Mouse (Mus musculus): ENCODE measurements around the gene Crtc1. TPM values are rescaled to one million over a fixed set of nuclear protein-coding genes. Genes with fewer than 3 reads are reported as not detected.
A peak's percentile ranks its signal among the peaks of the same experiment; 100 is the strongest.

Crtc1 gene
- total and polyA plus RNA-seq, 3 experiments: 3.3 to 18.0 TPM; not detected in 1

- Histone ChIP-seq H3K9ac (ENCODE audit: control insufficient read depth, low read depth, low read length, poor library complexity, severe bottlenecking) (no peak overlapping the region), H3K27ac (ENCODE audit: control insufficient read depth, low read depth, low read length) (no peak overlapping the region), H3K4me3 (ENCODE audit: control insufficient read depth in 1 of 2, insufficient read depth in 1 of 2, low read depth in 2 of 2, low read length in 2 of 2) (no peak overlapping the region), H3K4me1 (ENCODE audit: control insufficient read depth in 1 of 2, insufficient read depth in 2 of 2, low read length in 2 of 2) (peaks cover 0 to under 1% of the 10 kb centered on the region in 2 experiments; a peak in 1 of 4 replicates), H3K36me3 (ENCODE audit: control insufficient read depth in 1 of 2, insufficient read depth in 2 of 2, low read length in 2 of 2) (no peaks in the 10 kb centered on the region), H3K79me2 (ENCODE audit: control insufficient read depth, insufficient read depth, low read length, poor library complexity) (no peaks in the 10 kb centered on the region), H3K27me3 (ENCODE audit: control insufficient read depth in 1 of 2, insufficient read depth in 2 of 2, low read length in 2 of 2) (no peaks in the 10 kb centered on the region), H3K9me3 (replicated peaks; ENCODE audit: insufficient read depth, low read length) (no peaks in the 10 kb centered on the region)
- TF ChIP-seq ZKSCAN1 (IDR thresholded peaks at IDR 0.05; ENCODE audit: low read depth, low read length) (no peak), NRF1 (IDR thresholded peaks at IDR 0.05; ENCODE audit: insufficient read depth, low read depth, low read length, poor library complexity, severe bottlenecking) (no peak), USF2 (IDR thresholded peaks at IDR 0.05; ENCODE audit: borderline replicate concordance in 1 of 2, insufficient read depth in 1 of 2, low read depth in 1 of 2, low read length in 2 of 2) (no peak), TAL1 (IDR thresholded peaks at IDR 0.05; ENCODE audit: low read length) (no peak)
- no peak for DNase-seq (ENCODE audit: low read depth, low spot score)
These were observed 59.3 kb downstream of the Crtc1 start for GRCm38 (mm10) chr8:70380069-70380468.

GRCm38 (mm10) chr8:70377049-70377448, 62.3 kb downstream of the Crtc1 start:
- Histone ChIP-seq H3K4me1 (ENCODE audit: control insufficient read depth in 1 of 2, insufficient read depth in 2 of 2, low read length in 2 of 2) (peaks cover 0 to 8% of the 10 kb centered on the region in 2 experiments; a peak in 2 of 4 replicates), H3K4me3 (ENCODE audit: control insufficient read depth in 1 of 2, insufficient read depth in 1 of 2, low read depth in 2 of 2, low read length in 2 of 2) (no peak overlapping the region), H3K79me2 (ENCODE audit: control insufficient read depth, insufficient read depth, low read length, poor library complexity) (no peaks in the 10 kb centered on the region), H3K9me3 (replicated peaks; ENCODE audit: insufficient read depth, low read length) (no peaks in the 10 kb centered on the region), H3K9ac (ENCODE audit: control insufficient read depth, low read depth, low read length, poor library complexity, severe bottlenecking) (no peak overlapping the region), H3K27me3 (ENCODE audit: control insufficient read depth in 1 of 2, insufficient read depth in 2 of 2, low read length in 2 of 2) (no peaks in the 10 kb centered on the region), H3K27ac (ENCODE audit: control insufficient read depth, low read depth, low read length) (no peak overlapping the region), H3K36me3 (ENCODE audit: control insufficient read depth in 1 of 2, insufficient read depth in 2 of 2, low read length in 2 of 2) (no peaks in the 10 kb centered on the region)
- DNase-seq (ENCODE audit: low read depth, low spot score): peak; percentile 21
- TF ChIP-seq CHD1 (IDR thresholded peaks at IDR 0.05; ENCODE audit: low read depth, low read length): no peak
- no peak for TF ChIP-seq SMC3 (IDR thresholded peaks at IDR 0.05; ENCODE audit: low read depth, low read length)
- peak; percentile 8 to 41 (median 24); a peak in 4 of 6 replicates for TF ChIP-seq CTCF (IDR thresholded peaks at IDR 0.05 in 2 of 3, conservative IDR thresholded peaks at IDR 0.05 in 1 of 3; ENCODE audit: control insufficient read depth in 1 of 3, insufficient read depth in 1 of 3, low read depth in 2 of 3, low read length in 3 of 3, poor library complexity in 1 of 3, severe bottlenecking in 1 of 3)
- TF ChIP-seq MAZ (IDR thresholded peaks at IDR 0.05; ENCODE audit: low read depth, low read length): no peak
- TF ChIP-seq ZMIZ1 (IDR thresholded peaks at IDR 0.05; ENCODE audit: low read depth, low read length): no peak

GRCm38 (mm10) chr8:70376275-70376741, 63.1 kb downstream of the Crtc1 start:
- no peak for TF ChIP-seq ZC3H11A (IDR thresholded peaks at IDR 0.05; ENCODE audit: low read depth, low read length)
- TF ChIP-seq ZMIZ1 (IDR thresholded peaks at IDR 0.05; ENCODE audit: low read depth, low read length): no peak
- TF ChIP-seq KAT2A (conservative IDR thresholded peaks at IDR 0.05; ENCODE audit: low read depth, low read length): no peak
- TF ChIP-seq CHD2 (IDR thresholded peaks at IDR 0.05; ENCODE audit: low read length): no peak
- no peak for TF ChIP-seq NRF1 (IDR thresholded peaks at IDR 0.05; ENCODE audit: insufficient read depth, low read depth, low read length, poor library complexity, severe bottlenecking)
- TF ChIP-seq CHD1 (IDR thresholded peaks at IDR 0.05; ENCODE audit: low read depth, low read length): no peak
- no peak for TF ChIP-seq POLR2A (IDR thresholded peaks at IDR 0.05; ENCODE audit: control insufficient read depth in 1 of 2, insufficient read depth in 1 of 2, low read depth in 1 of 2, low read length in 2 of 2, poor library complexity in 1 of 2)
- no peak for TF ChIP-seq MAZ (IDR thresholded peaks at IDR 0.05; ENCODE audit: low read depth, low read length)
- no peak for TF ChIP-seq TBP (IDR thresholded peaks at IDR 0.05; ENCODE audit: low read depth, low read length)
- no peak for TF ChIP-seq RCOR1 (IDR thresholded peaks at IDR 0.05; ENCODE audit: low read depth, low read length)
- H3K27me3 ChIP-seq (ENCODE audit: control insufficient read depth in 1 of 2, insufficient read depth in 2 of 2, low read length in 2 of 2): no peaks in the 10 kb centered on the region
- H3K4me3 ChIP-seq (ENCODE audit: control insufficient read depth in 1 of 2, insufficient read depth in 1 of 2, low read depth in 2 of 2, low read length in 2 of 2): no peak overlapping the region
- no peak overlapping the region for H3K9ac ChIP-seq (ENCODE audit: control insufficient read depth, low read depth, low read length, poor library complexity, severe bottlenecking)
- H3K27ac ChIP-seq (ENCODE audit: control insufficient read depth, low read depth, low read length): no peak overlapping the region
- no peaks in the 10 kb centered on the region for H3K9me3 ChIP-seq (replicated peaks; ENCODE audit: insufficient read depth, low read length)
- H3K4me1 ChIP-seq (ENCODE audit: control insufficient read depth in 1 of 2, insufficient read depth in 2 of 2, low read length in 2 of 2): peaks cover 0 to 8% of the 10 kb centered on the region in 2 experiments; a peak in 2 of 4 replicates
- no peak for DNase-seq (ENCODE audit: low read depth, low spot score)
- H3K79me2 ChIP-seq (ENCODE audit: control insufficient read depth, insufficient read depth, low read length, poor library complexity): no peaks in the 10 kb centered on the region
- H3K36me3 ChIP-seq (ENCODE audit: control insufficient read depth in 1 of 2, insufficient read depth in 2 of 2, low read length in 2 of 2): no peaks in the 10 kb centered on the region
